Comparison of ENCODE assay signal across 15 mouse cellular contexts in the genomic region with DNA sequence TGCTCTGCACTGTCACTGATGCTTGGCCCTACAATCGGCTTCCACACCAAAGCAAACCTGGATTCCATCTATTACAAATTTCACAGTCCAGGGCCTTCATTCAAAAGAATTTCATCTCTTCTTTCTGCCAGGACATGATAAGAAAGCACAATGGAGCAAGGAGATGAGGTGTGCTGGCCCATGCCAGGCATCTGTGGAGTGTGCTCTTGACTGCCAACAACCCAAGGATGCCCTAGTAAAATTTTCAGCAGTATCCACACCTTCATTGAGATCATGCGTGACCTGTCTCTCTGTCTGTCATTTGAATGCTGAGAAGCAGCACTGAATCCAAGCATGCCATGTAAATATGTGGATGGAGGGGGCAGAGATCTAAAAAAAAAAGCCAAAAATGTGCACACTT.
"Had no signal": no experiment of that assay in that cellular context is flagged by ENCODE, and none has a peak within 500 bp of the region (broad histone marks: within the 10 kb centered on the region; RNA-seq: fewer than 3 reads in every experiment).

No protein-coding gene starts in this region.

- H3K4me3 ChIP-seq: lung, embryonic 15.5 days; megakaryocyte, embryonic 14.5 days; midbrain, embryonic 13.5 days; midbrain, embryonic 15.5 days; neural tube, embryonic 12.5 days; stomach, embryonic 15.5 days had no signal

- H3K4me1 ChIP-seq: lung, embryonic 15.5 days; megakaryocyte, embryonic 14.5 days; midbrain, embryonic 13.5 days; midbrain, embryonic 15.5 days; neural tube, embryonic 12.5 days; stomach, embryonic 15.5 days had no signal

- H3K27ac ChIP-seq: lung, embryonic 15.5 days; macrophage; midbrain, embryonic 13.5 days; midbrain, embryonic 15.5 days; neural tube, embryonic 12.5 days; stomach, embryonic 15.5 days; stomach, postnatal 0 days had no signal

- H3K27me3 ChIP-seq: lung, embryonic 15.5 days; megakaryocyte, embryonic 14.5 days; midbrain, embryonic 13.5 days; midbrain, embryonic 15.5 days; neural tube, embryonic 12.5 days; stomach, embryonic 15.5 days had no signal

- DNase-seq: lung, adult 2 months; lung, postnatal 14 days; lung, postnatal 36 days; right cerebral cortex, postnatal 14 days; thymus, adult 2 months; thymus, postnatal 25 days; thymus, postnatal 4 days had no signal
